In genomic region chr2:166933943-166934342, GRCm38 (mm10) we compare ENCODE assay signal across 22 mouse cellular contexts. TPM values are rescaled to one million over a fixed set of nuclear protein-coding genes. Genes with fewer than 3 reads are reported as not detected.
DNase-seq lines count a peak whose midpoint lies in the region; ATAC-seq and TF ChIP-seq lines count a peak whose summit lies in the region.
"Had no signal": no experiment of that assay in that cellular context is flagged by ENCODE, and none has a peak within 500 bp of the region (broad histone marks: within the 10 kb centered on the region; RNA-seq: fewer than 3 reads in every experiment).

No protein-coding gene starts in this region.

- no peak for TF ChIP-seq EP300 in stomach, postnatal 0 days (optimal IDR thresholded peaks at IDR 0.05)

- no peaks in the 10 kb centered on the region for H3K4me1 ChIP-seq in stomach, postnatal 0 days (replicated peaks; ENCODE audit: control insufficient read depth, insufficient read depth)
- H3K4me1 ChIP-seq: embryonic facial prominence, embryonic 13.5 days; embryonic facial prominence, embryonic 15.5 days; forebrain, embryonic 10.5 days; forebrain, embryonic 12.5 days had no signal

- H3K27me3 ChIP-seq in stomach, postnatal 0 days (ENCODE audit: control insufficient read depth, insufficient read depth, low read length): no peaks in the 10 kb centered on the region
- H3K27me3 ChIP-seq: embryonic facial prominence, embryonic 13.5 days; embryonic facial prominence, embryonic 15.5 days; forebrain, embryonic 12.5 days; Patski had no signal

- peak; percentile 77; the same call in 1 of the 2 replicates for ATAC-seq in frontal cortex, adult (ENCODE audit: low TSS enrichment)
- ATAC-seq in stomach, postnatal 0 days (ENCODE audit: low FRiP score, low TSS enrichment): no peak
- ATAC-seq: activated CD4-positive, CD25-positive, alpha-beta regulatory T cell, adult 4 months; forebrain, embryonic 14.5 days; forebrain, embryonic 16.5 days; Patski had no signal

- no peak overlapping the region for H3K27ac ChIP-seq in stomach, postnatal 0 days (replicated peaks)
- H3K27ac ChIP-seq: embryonic facial prominence, embryonic 13.5 days; embryonic facial prominence, embryonic 15.5 days; forebrain, embryonic 10.5 days; forebrain, embryonic 12.5 days had no signal

- no peak for DNase-seq in frontal cortex, postnatal 14 days (ENCODE audit: low spot score in 2 of 2)
- peak; percentile 63 for DNase-seq in MN1 (ENCODE audit: low spot score)
- peak; percentile 60 for DNase-seq in brain, adult 2 months (ENCODE audit: low read depth, low spot score)
- no peak for DNase-seq in stomach, postnatal 0 days (ENCODE audit: low spot score)
- no peak for DNase-seq in gastrocnemius, adult 18-20 months (ENCODE audit: low spot score)
- DNase-seq: adrenal gland, adult 8-10 months; adrenal gland, postnatal 14 days; cerebellum, adult 11 months; cerebellum, adult 8-10 months; cerebellum, adult 9-11 months; cerebellum, postnatal 14 days; embryo, embryonic 11 days had no signal

- H3K9ac ChIP-seq in stomach, postnatal 0 days (ENCODE audit: low read length): no peak overlapping the region
- H3K9ac ChIP-seq: embryonic facial prominence, embryonic 13.5 days; embryonic facial prominence, embryonic 15.5 days; forebrain, embryonic 12.5 days had no signal

- H3K4me2 ChIP-seq in stomach, postnatal 0 days (replicated peaks; ENCODE audit: low read depth): no peak overlapping the region
- H3K4me2 ChIP-seq: embryonic facial prominence, embryonic 13.5 days; embryonic facial prominence, embryonic 15.5 days; forebrain, embryonic 12.5 days had no signal

- H3K9me3 ChIP-seq in stomach, postnatal 0 days (ENCODE audit: control insufficient read depth, low read length): no peaks in the 10 kb centered on the region
- H3K9me3 ChIP-seq: embryonic facial prominence, embryonic 13.5 days; embryonic facial prominence, embryonic 15.5 days; forebrain, embryonic 10.5 days; forebrain, embryonic 12.5 days had no signal

- peaks cover 25% of the 10 kb centered on the region for H3K36me3 ChIP-seq in stomach, postnatal 0 days (ENCODE audit: control insufficient read depth, insufficient read depth, low read length)

- H3K4me3 ChIP-seq in stomach, postnatal 0 days (ENCODE audit: low read depth, low read length): no peak overlapping the region
- H3K4me3 ChIP-seq: embryonic facial prominence, embryonic 13.5 days; embryonic facial prominence, embryonic 15.5 days; erythroblast, embryonic 14.5 days; forebrain, embryonic 10.5 days; forebrain, embryonic 12.5 days had no signal

- WGBS in stomach, postnatal 0 days: 91% methylated on average over 6 of the region's 6 CpGs

- no peak for TF ChIP-seq CTCF in stomach, postnatal 0 days (IDR thresholded peaks at IDR 0.05; ENCODE audit: low read depth)

RNA-seq across cellular contexts. Expression of gene Cse1l, which starts 28.1 kb away (rescaled TPM):
- 29.1 and 29.3 TPM in 2 replicates for polyA plus RNA-seq in stomach, postnatal 0 days (2015; fragmentation: Nextera tagmentation; extraction: Ambion mirVana)
- total RNA-seq in gastrocnemius, adult 18-20 months (2021): 10 to 100 TPM; 51.8 to 59.6 TPM

Comparison
In these comparisons a context has a peak if more than half of its experiments do, and no peak if none do; other contexts are left out.
1. DNase-seq: peak in MN1 (single experiment) and brain, adult 2 months (single experiment); none in frontal cortex, postnatal 14 days (0 of 2), stomach, postnatal 0 days (single experiment) and gastrocnemius, adult 18-20 months (single experiment).